Mouse (Mus musculus) myocyte (in vitro differentiated cells): ENCODE results near the gene Susd3. TPM values are rescaled to one million over a fixed set of nuclear protein-coding genes. Genes with fewer than 3 reads are reported as not detected.

Source experiments
- H3K27me3 ChIP-seq: one replicate; pipeline ENCODE4 v1.6.1; 2011; ENCODE audit not compliant: control insufficient read depth, insufficient read depth, insufficient read length
- H3K36me3 ChIP-seq: one replicate; pipeline ENCODE4 v1.6.1; 2011; ENCODE audit not compliant: control insufficient read depth, insufficient read depth
- H3K4me2 ChIP-seq: one replicate; pipeline ENCODE4 v1.6.1; 2011; ENCODE audit warnings: low read depth, control low read depth
- H3K4me3 ChIP-seq: one replicate; pipeline ENCODE4 v1.5.1; 2011; ENCODE audit warnings: mild to moderate bottlenecking, control low read depth, moderate library complexity
- H3K79me2 ChIP-seq: one replicate; pipeline ENCODE4 v1.6.1; 2011; ENCODE audit not compliant: control insufficient read depth, insufficient read depth
- H3ac ChIP-seq: one replicate; pipeline ENCODE4 v1.6.1; 2011; ENCODE audit not compliant: control insufficient read depth, insufficient read length
- CEBPB ChIP-seq: IDR thresholded peaks from 2 replicates; pipeline ENCODE4 v1.6.1; 2011; ENCODE audit warnings: mild to moderate bottlenecking, moderate library complexity; ENCODE audit not compliant: poor library complexity, insufficient read depth, severe bottlenecking
- E2F4 ChIP-seq: IDR thresholded peaks from one replicate; pipeline ENCODE4 v1.6.1; 2011; ENCODE audit warnings: mild to moderate bottlenecking, control low read depth, moderate library complexity; ENCODE audit not compliant: insufficient read depth
- MAX ChIP-seq: IDR thresholded peaks from one replicate; pipeline ENCODE4 v1.6.1; 2011; ENCODE audit warnings: low read depth, mild to moderate bottlenecking, control low read depth
- MYOD1 ChIP-seq, 3 experiments: IDR thresholded peaks; one replicate each; pipeline ENCODE4 v1.6.1; 2011; ENCODE audit warnings: control low read depth in 2 of 3, low read depth in 2 of 3, mild to moderate bottlenecking in 2 of 3, moderate library complexity in 1 of 3; ENCODE audit not compliant: insufficient read length in 2 of 3, control insufficient read depth in 1 of 3
- MYOG ChIP-seq, 3 experiments: IDR thresholded peaks; one replicate each; pipeline ENCODE4 v1.6.1; 2011; ENCODE audit warnings: control low read depth in 2 of 3, low read depth in 2 of 3, mild to moderate bottlenecking in 2 of 3; ENCODE audit not compliant: insufficient read length in 2 of 3, control insufficient read depth in 1 of 3, insufficient read depth in 1 of 3
- POLR2A ChIP-seq: IDR thresholded peaks from one replicate; pipeline ENCODE4 v1.6.1; 2011; ENCODE audit warnings: low read depth, mild to moderate bottlenecking, control low read depth, moderate library complexity; ENCODE audit not compliant: insufficient read length
- POLR2AphosphoS2 ChIP-seq: IDR thresholded peaks from one replicate; pipeline ENCODE4 v1.6.1; 2011; ENCODE audit warnings: low read depth, control low read depth; ENCODE audit not compliant: insufficient read length
- REST ChIP-seq: IDR thresholded peaks from one replicate; pipeline ENCODE4 v1.6.1; 2011; ENCODE audit warnings: mild to moderate bottlenecking, control low read depth, moderate library complexity; ENCODE audit not compliant: insufficient read depth, insufficient read length
- SRF ChIP-seq: IDR thresholded peaks from one replicate; pipeline ENCODE4 v1.6.1; 2011; ENCODE audit warnings: low read depth; ENCODE audit not compliant: control insufficient read depth, insufficient read length
- TCF12 ChIP-seq: IDR thresholded peaks from one replicate; pipeline ENCODE4 v1.6.1; 2011; ENCODE audit warnings: mild to moderate bottlenecking, control low read depth; ENCODE audit not compliant: poor library complexity, insufficient read depth, severe bottlenecking
- TCF3 ChIP-seq: IDR thresholded peaks from one replicate; pipeline ENCODE4 v1.6.1; 2011; ENCODE audit warnings: low read depth, control low read depth; ENCODE audit not compliant: insufficient read length
- USF1 ChIP-seq: IDR thresholded peaks from one replicate; pipeline ENCODE4 v1.6.1; 2011; ENCODE audit warnings: low read depth, mild to moderate bottlenecking, control low read depth, moderate library complexity
- polyA plus RNA-seq: library from polyadenylated mRNA; unstranded; fragments of >200 nt; fragmentation: generic; extraction: Trizol; gene quantifications from one replicate; pipeline ENCODE4 v1.2.1, GENCODE M21; 2012; ENCODE audit warnings: missing spikeins

The Susd3 gene
- polyA plus RNA-seq, 1 experiment, result 2.2 TPM

DNA sequence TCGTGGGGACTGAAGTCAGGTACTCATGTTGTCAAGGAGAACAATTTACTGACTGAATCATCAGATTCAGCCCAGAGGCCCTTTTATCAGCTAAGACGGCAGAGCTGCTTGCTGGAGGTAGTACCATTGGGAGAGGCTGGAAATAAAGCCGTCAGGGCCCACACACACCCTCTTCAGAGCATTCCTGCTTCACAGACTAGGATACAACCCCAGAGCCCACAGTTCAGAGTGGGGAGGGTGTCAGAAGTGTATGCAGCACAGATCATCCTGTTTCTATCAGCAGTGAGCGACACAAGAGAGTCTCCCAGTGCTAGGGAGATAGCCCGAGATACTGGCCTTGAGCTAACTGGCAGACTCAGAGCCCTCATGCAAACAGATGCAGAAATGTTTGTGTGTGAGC, 65.3 kb downstream of the Susd3 start:
- no peak for TF ChIP-seq SRF
- TF ChIP-seq REST, result no peak
- TF ChIP-seq MAX, result no peak
- TF ChIP-seq MYOD1 (IDR thresholded peaks at IDR 0.05; ENCODE audit: control insufficient read depth in 1 of 3, insufficient read length in 2 of 3, low read depth in 2 of 3), result no peak
- TF ChIP-seq MYOG (IDR thresholded peaks at IDR 0.05; ENCODE audit: control insufficient read depth in 1 of 3, insufficient read depth in 1 of 3, insufficient read length in 2 of 3, low read depth in 2 of 3), result no peak
- no peak for TF ChIP-seq TCF3
- no peak for TF ChIP-seq CEBPB
- no peak for TF ChIP-seq TCF12
- TF ChIP-seq POLR2AphosphoS2, result no peak
- no peak for TF ChIP-seq POLR2A
- TF ChIP-seq USF1, result no peak
- Histone ChIP-seq H3K36me3 (no peaks in the 10 kb centered on the region), H3K27me3 (no peaks in the 10 kb centered on the region), H3K4me2 (no peak overlapping the region), H3K79me2 (no peaks in the 10 kb centered on the region), H3ac (no peak overlapping the region), H3K4me3 (no peak overlapping the region)

DNA sequence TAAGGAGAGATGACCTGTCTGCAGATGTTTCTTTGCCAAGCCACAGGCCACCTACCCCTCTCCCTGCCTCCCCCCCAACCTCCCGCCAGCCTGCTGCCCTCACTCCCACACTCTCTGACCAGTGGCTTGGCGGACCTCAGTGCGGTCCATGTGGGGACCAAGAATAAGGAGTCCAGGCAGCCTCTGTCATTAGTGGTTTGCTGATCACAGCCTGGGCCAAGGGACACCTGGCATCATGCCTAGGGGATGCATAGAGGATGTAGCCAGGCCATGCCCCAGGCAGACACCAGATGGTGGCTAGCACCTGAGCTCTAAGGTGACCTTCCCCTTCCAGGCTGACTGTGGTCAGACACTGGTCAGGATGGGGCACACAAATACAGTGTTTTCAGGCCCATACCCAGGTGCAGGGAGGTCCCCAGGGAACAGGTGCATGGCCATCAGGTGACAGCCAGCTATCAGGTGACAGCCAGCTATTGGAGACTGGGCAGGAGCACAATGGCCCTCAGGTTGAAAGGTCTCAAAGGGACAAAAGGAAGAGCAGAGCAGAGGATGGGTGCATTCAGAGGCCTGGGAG, 67.0 kb downstream of the Susd3 start:
- H3K27me3 ChIP-seq, result no peaks in the 10 kb centered on the region
- TF ChIP-seq TCF12 (no peak), POLR2A (no peak), USF1 (no peak), POLR2AphosphoS2 (no peak), E2F4 (no peak), CEBPB (no peak), REST (no peak), TCF3 (no peak), MYOG (IDR thresholded peaks at IDR 0.05; ENCODE audit: control insufficient read depth in 1 of 3, insufficient read depth in 1 of 3, insufficient read length in 2 of 3, low read depth in 2 of 3) (no peak), MYOD1 (IDR thresholded peaks at IDR 0.05; ENCODE audit: control insufficient read depth in 1 of 3, insufficient read length in 2 of 3, low read depth in 2 of 3) (no peak), MAX (no peak), SRF (no peak)

DNA sequence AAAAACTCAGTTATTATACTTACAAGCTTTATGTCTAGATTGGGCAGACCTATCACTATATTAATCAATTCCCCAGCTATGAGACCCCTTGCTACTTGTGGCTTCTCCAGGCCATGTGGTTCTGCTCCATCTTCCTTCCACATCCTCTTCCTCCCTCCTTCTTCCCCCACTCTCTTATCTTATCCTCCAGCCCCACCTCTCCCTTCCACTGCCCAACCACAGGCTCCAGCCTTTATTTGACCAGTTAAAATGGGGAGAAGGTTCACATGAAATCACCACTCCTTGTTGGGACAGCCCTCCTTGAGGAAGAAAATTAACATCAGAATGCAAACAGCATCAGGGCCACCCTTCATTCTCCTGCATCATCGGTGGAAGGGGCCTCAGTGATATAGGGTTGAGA, 67.8 kb downstream of the Susd3 start:
- Histone ChIP-seq H3ac (no peak overlapping the region), H3K4me3 (no peak overlapping the region), H3K79me2 (no peaks in the 10 kb centered on the region), H3K27me3 (no peaks in the 10 kb centered on the region), H3K4me2 (no peak overlapping the region), H3K36me3 (no peaks in the 10 kb centered on the region)
- no peak for TF ChIP-seq MYOG (IDR thresholded peaks at IDR 0.05; ENCODE audit: control insufficient read depth in 1 of 3, insufficient read depth in 1 of 3, insufficient read length in 2 of 3, low read depth in 2 of 3)
- TF ChIP-seq POLR2A, result no peak
- no peak for TF ChIP-seq E2F4
- TF ChIP-seq SRF, result no peak
- TF ChIP-seq USF1, result no peak
- no peak for TF ChIP-seq POLR2AphosphoS2
- TF ChIP-seq MAX, result no peak
- TF ChIP-seq REST, result no peak
- no peak for TF ChIP-seq TCF3
- no peak for TF ChIP-seq CEBPB
- TF ChIP-seq MYOD1 (IDR thresholded peaks at IDR 0.05; ENCODE audit: control insufficient read depth in 1 of 3, insufficient read length in 2 of 3, low read depth in 2 of 3), result no peak

More for the DNA sequence above, 67.0 kb downstream of the Susd3 start:
- no peak overlapping the region for H3K4me2 ChIP-seq
- H3K4me3 ChIP-seq, result no peak overlapping the region
- no peak overlapping the region for H3ac ChIP-seq
- H3K36me3 ChIP-seq, result no peaks in the 10 kb centered on the region
- H3K79me2 ChIP-seq, result no peaks in the 10 kb centered on the region

Other genes with a start within 250 kb of the Susd3 start
- not detected for gene Wnk2, start 100.7 kb downstream of the Susd3 start, polyA plus RNA-seq
- 124 TPM for gene Ninj1, start 61.2 kb downstream of the Susd3 start, polyA plus RNA-seq
- gene Card19, start 32.7 kb downstream of the Susd3 start, polyA plus RNA-seq, result 180 TPM
- 15.5 TPM for gene Fgd3, start 71.6 kb upstream of the Susd3 start, polyA plus RNA-seq
- gene Bicd2, start 92.9 kb upstream of the Susd3 start, polyA plus RNA-seq, result 94.9 TPM
- gene Ippk, start 172.5 kb upstream of the Susd3 start, polyA plus RNA-seq, result 4.5 TPM
- 0.61 TPM for gene Tes3-ps, start 244.6 kb upstream of the Susd3 start, polyA plus RNA-seq